Mouse (Mus musculus) kidney, adult 2 months (tissue): ENCODE data around the gene Rabif.
"Not testable (repeated sequence)": the region's sequence is repeated elsewhere in the genome, so short reads cannot be mapped to it uniquely, and the experiment has no call there.

ENCODE experiments used
- CTCF ChIP-seq: fragments of 200-500 bp; conservative IDR thresholded peaks from 2 replicates; pipeline ENCODE4 v1.5.1; 2011; ENCODE audit warnings: low read depth, mild to moderate bottlenecking, control low read depth, low read length, moderate library complexity, mixed read lengths; ENCODE audit not compliant: insufficient read depth, insufficient read length
- POLR2A ChIP-seq: fragments of 200-500 bp; IDR thresholded peaks from one replicate; pipeline ENCODE4 v1.6.1; 2011; ENCODE audit warnings: low read depth, low read length, control low read depth

- TF ChIP-seq CTCF, POLR2A: not testable (repeated sequence)
Observed at GRCm38 (mm10) chr1:134533710-134534109, 39.3 kb downstream of the Rabif start.
